Mouse (Mus musculus) brain, adult 2 months (tissue): ENCODE results near the gene Tob2.

Source experiments
- DNase-seq: peaks from one replicate; pipeline ENCODE4 v3.0.0; 2011; ENCODE audit warnings: low read depth, low spot score

The Tob2 gene

GRCm38 (mm10) chr15:81812287-81812686 is 46.3 kb downstream of the Tob2 start:
- peak; percentile 53 for DNase-seq

- DNase-seq: no peak
Measured at GRCm38 (mm10) chr15:81811599-81811996, 47.0 kb downstream of the Tob2 start.

- peak; percentile 100 for DNase-seq
Measured at GRCm38 (mm10) chr15:81810671-81811598, 47.7 kb downstream of the Tob2 start.

- DNase-seq: peak; percentile 96
Measured at GRCm38 (mm10) chr15:81810150-81810549, 48.4 kb downstream of the Tob2 start.

- DNase-seq: no peak
Measured at GRCm38 (mm10) chr15:81809550-81809949, 49.0 kb downstream of the Tob2 start.

GRCm38 (mm10) chr15:81808799-81809198 is 49.8 kb downstream of the Tob2 start:
- no peak for DNase-seq

- no peak for DNase-seq
Measured at GRCm38 (mm10) chr15:81806621-81807404, 51.8 kb downstream of the Tob2 start.

- DNase-seq: peak; percentile 53
Measured at GRCm38 (mm10) chr15:81805624-81806023, 53.0 kb downstream of the Tob2 start.

GRCm38 (mm10) chr15:81804883-81805282 is 53.7 kb downstream of the Tob2 start:
- DNase-seq: no peak

- DNase-seq: no peak
Measured at GRCm38 (mm10) chr15:81804172-81804571, 54.4 kb downstream of the Tob2 start.

GRCm38 (mm10) chr15:81803425-81803951 is 55.1 kb downstream of the Tob2 start:
- no peak for DNase-seq

GRCm38 (mm10) chr15:81802941-81803351 is 55.6 kb downstream of the Tob2 start:
- peak; percentile 97 for DNase-seq

- DNase-seq: peak; percentile 100
Measured at GRCm38 (mm10) chr15:81802001-81802890, 56.4 kb downstream of the Tob2 start, which contains the start of gene Tef. Gene Tef, plus strand, starts transcription at chr15:81802421.

GRCm38 (mm10) chr15:81800391-81800790 is 58.2 kb downstream of the Tob2 start:
- no peak for DNase-seq

GRCm38 (mm10) chr15:81798421-81798820 is 60.2 kb downstream of the Tob2 start:
- no peak for DNase-seq
